Mouse (Mus musculus) large intestine, adult 2 months (tissue): ENCODE measurements around the gene Tmem14a. TPM values are rescaled to one million over a fixed set of nuclear protein-coding genes. Genes with fewer than 3 reads are reported as not detected.

Experiments
- polyA plus RNA-seq: library from polyadenylated mRNA; depleted of rRNA; stranded (reverse); fragments of >200 nt; gene quantifications from 2 replicates; pipeline ENCODE4 v1.2.3, GENCODE M21; 2012; rRNA removed

The Tmem14a gene
- polyA plus RNA-seq, 1 experiment = 3.6 TPM

Other genes starting within 250 kb of the Tmem14a start
- 7.8 and 11.0 TPM in 2 replicates for gene Tram2, start 139.3 kb upstream of the Tmem14a start, polyA plus RNA-seq
- 2.2 and 2.7 TPM in 2 replicates for gene Gsta3, start 22.0 kb downstream of the Tmem14a start, polyA plus RNA-seq
- not detected in 2 replicates for gene Khdc1a, start 131.1 kb downstream of the Tmem14a start, polyA plus RNA-seq
- not detected in 2 replicates for gene Khdc1c, start 149.8 kb downstream of the Tmem14a start, polyA plus RNA-seq
- not detected in 2 replicates for gene Khdc1b, start 165.0 kb downstream of the Tmem14a start, polyA plus RNA-seq